Mouse (Mus musculus): Measurements from ENCODE around the gene Isl1. TPM values are rescaled to one million over a fixed set of nuclear protein-coding genes. Genes with fewer than 3 reads are reported as not detected.

Gene Isl1
- polyA plus RNA-seq (2015; fragmentation: Nextera tagmentation; extraction: Ambion mirVana) = 5.1 and 6.9 TPM in 2 replicates

DNA sequence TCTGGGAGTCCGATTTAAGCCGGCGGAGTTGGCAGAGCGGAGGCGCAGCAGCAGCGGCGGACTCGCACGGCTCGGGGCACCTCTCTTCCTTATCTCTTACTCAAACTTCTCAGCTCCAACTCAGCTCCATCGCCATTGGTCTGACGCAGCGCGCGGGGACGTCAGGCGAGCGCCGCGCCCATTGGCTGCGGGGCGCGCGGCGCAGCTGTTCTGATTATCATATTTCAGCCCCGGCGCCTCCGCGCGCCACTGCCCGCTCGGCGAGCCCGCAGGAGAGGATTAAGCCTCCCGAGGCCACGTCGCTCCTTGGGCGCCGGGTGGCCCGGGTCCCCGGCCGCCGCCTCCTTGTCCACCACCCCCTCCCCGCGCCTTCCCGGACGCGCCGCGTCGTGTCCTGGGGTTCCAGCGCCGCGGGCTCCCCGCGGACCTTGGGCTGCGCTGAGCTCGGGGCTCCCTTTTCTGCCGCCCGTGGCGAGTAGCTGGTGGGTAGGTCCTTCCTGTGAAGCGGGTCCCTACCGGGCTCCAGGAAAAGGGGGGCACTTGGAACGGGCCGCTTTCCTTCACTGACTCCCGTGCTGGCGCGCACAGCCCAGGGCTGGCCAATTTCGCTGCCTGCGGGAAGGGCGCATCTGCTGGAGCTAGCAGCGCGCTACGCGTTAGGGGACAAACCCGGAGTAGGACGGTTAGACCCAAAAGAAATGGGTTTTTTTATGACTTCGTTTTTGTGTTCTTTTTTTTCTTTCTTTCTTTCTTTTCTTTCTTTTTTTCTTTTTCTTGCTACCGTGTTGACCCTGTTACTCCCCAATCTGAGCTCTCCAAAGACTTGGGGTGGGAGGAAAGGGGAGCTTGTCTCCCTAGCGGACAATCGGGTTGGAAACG is at the start of gene Isl1:
Isl1 (minus strand) TSS at position 106 of the 879 bp plus-strand sequence.
- H3K4me1 ChIP-seq = peaks cover 10% of the 10 kb centered on the region; the same call in 1 of the 2 replicates
- peak within 1 kb of the TSS; percentile 67 for H3K9ac ChIP-seq
- WGBS = under 1% methylated on average over 82 of the region's 82 CpGs
- peak within 1 kb of the TSS; percentile 62 for H3K4me3 ChIP-seq
- H3K4me2 ChIP-seq (replicated peaks) = peak within 1 kb of the TSS; percentile 91
- H3K9me3 ChIP-seq = no peaks in the 10 kb centered on the region
- ATAC-seq (ENCODE audit: low FRiP score, low read depth) = peak; percentile 95
- H3K36me3 ChIP-seq = no peaks in the 10 kb centered on the region
- H3K27me3 ChIP-seq = peaks cover 90% of the 10 kb centered on the region
- no peak within 1 kb of the TSS for H3K27ac ChIP-seq

DNA sequence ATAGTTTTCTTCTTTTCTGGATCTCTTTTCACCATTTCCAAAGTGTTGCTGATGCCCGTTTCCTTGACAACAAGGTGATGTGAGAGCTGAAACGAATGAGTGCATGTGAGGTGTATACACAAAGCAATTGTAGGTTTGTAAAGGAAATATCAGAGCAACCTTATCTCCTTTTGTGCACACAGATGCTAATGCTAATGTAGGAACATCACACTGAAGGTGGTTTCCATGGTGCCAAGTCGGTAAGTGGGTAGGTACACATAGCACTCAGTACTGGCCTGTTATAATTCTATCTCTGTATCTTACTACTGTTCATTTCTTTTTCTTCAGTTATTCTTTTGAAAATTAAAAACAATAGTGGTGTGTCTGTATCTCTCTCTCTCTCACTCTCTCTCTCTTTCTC is 26.3 kb upstream of the Isl1 start:
- Histone ChIP-seq H3K4me2 (replicated peaks) (no peak overlapping the region), H3K27ac (no peak overlapping the region), H3K9ac (no peak overlapping the region), H3K27me3 (no peaks in the 10 kb centered on the region), H3K36me3 (no peaks in the 10 kb centered on the region), H3K9me3 (no peaks in the 10 kb centered on the region), H3K4me3 (no peak overlapping the region), H3K4me1 (no peaks in the 10 kb centered on the region)
- WGBS = 84% methylated on average over 3 of the region's 3 CpGs
- no peak for ATAC-seq (ENCODE audit: low FRiP score, low read depth)

DNA sequence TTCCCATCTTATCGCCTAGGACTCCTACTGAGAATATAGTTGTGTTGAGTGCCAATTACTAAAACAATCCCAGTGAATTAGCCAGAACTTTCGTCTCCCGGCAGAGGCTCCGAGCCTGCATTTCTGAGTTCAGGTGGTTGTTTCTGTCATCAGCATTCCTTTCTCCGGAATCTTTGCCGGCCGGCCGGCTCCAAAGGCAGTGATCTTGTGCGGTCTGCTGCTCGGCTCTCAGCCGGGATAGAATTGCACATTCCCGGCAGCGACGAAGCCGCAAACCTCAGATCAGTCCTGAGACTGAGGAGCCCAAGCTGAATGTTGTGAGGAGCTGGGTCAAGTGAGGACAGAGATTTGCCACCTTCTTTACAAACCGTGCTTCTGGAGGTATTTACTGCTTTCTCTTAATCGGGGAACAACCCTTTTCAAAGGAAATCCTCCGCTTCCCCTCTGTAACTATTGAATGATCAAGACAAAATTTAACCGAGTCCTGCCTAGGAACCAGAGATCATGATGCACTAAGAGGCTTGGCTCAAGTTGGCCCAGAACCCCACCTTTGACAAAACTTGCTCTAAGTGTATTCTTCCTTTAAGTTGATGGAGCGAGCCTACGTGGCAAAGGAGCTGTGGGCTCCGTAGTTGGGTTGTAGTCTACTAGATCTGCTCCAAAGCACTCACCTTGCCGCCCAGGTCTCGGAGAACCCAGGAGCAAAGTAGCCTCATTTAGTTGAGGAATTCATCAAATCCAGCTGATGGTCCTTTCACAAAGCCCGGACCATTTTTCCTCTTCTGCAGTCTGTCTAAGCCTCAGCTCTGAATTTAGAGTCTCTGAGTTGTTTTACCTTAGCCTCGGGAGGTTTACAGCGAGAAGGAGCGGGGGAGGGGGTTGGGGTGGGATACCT is 4.4 kb upstream of the Isl1 start:
- Histone ChIP-seq H3K4me3 (peak overlapping the region; percentile 18), H3K27me3 (peaks cover 72% of the 10 kb centered on the region), H3K9me3 (no peaks in the 10 kb centered on the region), H3K4me1 (peaks cover 7% of the 10 kb centered on the region; the same call in 1 of the 2 replicates), H3K4me2 (replicated peaks) (peak overlapping the region; percentile 48), H3K36me3 (no peaks in the 10 kb centered on the region), H3K27ac (no peak overlapping the region), H3K9ac (no peak overlapping the region)
- ATAC-seq (ENCODE audit: low FRiP score, low read depth) = no peak
- WGBS = 3% methylated on average over 28 of the region's 28 CpGs

DNA sequence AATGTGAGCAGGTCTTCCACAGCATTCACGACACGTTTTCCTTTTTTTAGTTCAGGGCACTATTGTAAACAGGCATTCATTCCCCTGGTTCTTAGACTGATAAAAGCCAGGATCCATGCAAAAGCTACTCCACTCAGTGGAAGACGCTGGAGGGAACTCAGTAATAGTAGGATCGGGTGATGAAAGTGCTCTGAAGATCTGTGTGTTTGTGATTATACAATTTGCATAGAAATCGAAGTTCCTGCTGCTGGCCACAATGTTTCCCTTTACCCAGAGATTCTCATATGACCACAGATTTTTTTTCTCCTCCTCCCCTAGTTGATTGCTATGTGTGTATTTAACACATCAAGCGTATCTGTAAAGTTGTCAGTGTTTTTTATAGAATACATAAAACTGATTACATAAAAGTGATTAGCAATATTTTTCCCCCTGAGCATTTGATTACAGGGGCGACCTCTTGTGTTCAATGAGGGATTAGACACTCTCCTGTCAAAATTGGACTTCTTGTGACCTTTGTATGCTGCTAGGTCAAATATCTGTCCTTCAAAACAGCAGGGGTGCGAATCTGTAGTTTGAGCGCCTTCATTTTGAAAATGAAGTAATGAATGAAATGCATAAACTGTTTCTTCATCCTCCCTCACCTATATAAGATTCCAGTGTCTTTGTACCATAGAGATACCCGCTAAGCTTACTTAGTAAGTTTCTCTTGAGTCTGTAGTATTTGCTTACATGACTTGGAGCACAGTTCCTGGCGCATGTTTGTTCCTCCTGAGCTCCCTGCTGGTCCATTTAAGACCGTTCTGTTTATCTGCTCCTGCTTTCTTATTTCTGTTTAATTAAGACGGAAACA is 2.6 kb upstream of the Isl1 start:
- Histone ChIP-seq H3K4me1 (peaks cover 7% of the 10 kb centered on the region; the same call in 1 of the 2 replicates), H3K9me3 (no peaks in the 10 kb centered on the region), H3K27ac (no peak overlapping the region), H3K36me3 (no peaks in the 10 kb centered on the region), H3K9ac (no peak overlapping the region), H3K4me3 (no peak overlapping the region), H3K4me2 (replicated peaks) (0 out of 2 replicates have a peak overlapping the region, but pooled peaks have one; percentile 7), H3K27me3 (peaks cover 82% of the 10 kb centered on the region)
- no peak for ATAC-seq (ENCODE audit: low FRiP score, low read depth)
- 9% methylated on average over 13 of the region's 13 CpGs for WGBS

DNA sequence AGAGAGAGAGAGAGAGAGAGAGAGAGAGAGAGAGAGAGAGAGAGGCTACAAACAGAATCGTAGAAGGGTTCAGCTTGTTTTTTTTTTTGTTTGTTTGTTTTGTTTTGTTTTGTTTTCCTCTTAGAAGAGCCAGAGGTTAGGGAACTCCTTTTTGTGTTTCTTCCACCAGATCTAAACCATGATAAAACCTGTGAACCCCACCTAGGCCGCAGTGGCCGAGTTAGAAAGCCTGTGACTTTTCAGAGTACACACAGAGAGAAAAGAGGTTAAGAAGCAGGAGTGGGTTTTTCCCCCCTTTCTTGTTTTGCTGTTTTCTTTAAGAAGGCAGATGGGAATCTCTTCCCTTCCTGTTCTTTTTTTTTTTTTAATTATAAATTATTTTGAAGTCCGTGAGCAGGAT is 1.5 kb upstream of the Isl1 start:
- Histone ChIP-seq H3K9me3 (no peaks in the 10 kb centered on the region), H3K9ac (no peak overlapping the region), H3K36me3 (no peaks in the 10 kb centered on the region), H3K27me3 (peaks cover 90% of the 10 kb centered on the region), H3K27ac (no peak overlapping the region), H3K4me2 (replicated peaks) (peak overlapping the region; percentile 91; the same call in 1 of the 2 replicates), H3K4me3 (0 out of 2 replicates have a peak overlapping the region, but pooled peaks have one; percentile 62), H3K4me1 (peaks cover 7% of the 10 kb centered on the region; the same call in 1 of the 2 replicates)
- 13% methylated on average over 4 of the region's 4 CpGs for WGBS
- no peak for ATAC-seq (ENCODE audit: low FRiP score, low read depth)

DNA sequence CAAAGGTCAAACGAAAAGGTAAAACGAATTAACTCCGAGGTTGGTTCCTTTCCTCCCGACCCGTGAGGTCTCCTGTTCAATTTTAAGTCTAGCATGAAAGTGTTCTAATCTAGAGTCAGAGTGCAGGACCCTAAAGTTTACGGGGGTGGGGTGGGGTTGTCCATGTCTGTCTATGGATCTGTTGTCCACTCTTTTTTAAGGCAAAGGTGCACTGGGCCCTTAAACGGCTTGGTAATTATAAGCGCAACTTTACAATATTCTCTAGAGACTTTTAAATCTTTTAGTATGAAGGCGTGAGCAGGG is 925 bp upstream of the Isl1 start:
- Histone ChIP-seq H3K9me3 (no peaks in the 10 kb centered on the region), H3K27ac (no peak overlapping the region), H3K27me3 (peaks cover 90% of the 10 kb centered on the region), H3K9ac (no peak overlapping the region), H3K4me2 (replicated peaks) (peak overlapping the region; percentile 91), H3K36me3 (no peaks in the 10 kb centered on the region), H3K4me3 (peak overlapping the region; percentile 62), H3K4me1 (peaks cover 7% of the 10 kb centered on the region; the same call in 1 of the 2 replicates)
- under 1% methylated on average over 9 of the region's 9 CpGs for WGBS
- ATAC-seq (ENCODE audit: low FRiP score, low read depth) = no peak

DNA sequence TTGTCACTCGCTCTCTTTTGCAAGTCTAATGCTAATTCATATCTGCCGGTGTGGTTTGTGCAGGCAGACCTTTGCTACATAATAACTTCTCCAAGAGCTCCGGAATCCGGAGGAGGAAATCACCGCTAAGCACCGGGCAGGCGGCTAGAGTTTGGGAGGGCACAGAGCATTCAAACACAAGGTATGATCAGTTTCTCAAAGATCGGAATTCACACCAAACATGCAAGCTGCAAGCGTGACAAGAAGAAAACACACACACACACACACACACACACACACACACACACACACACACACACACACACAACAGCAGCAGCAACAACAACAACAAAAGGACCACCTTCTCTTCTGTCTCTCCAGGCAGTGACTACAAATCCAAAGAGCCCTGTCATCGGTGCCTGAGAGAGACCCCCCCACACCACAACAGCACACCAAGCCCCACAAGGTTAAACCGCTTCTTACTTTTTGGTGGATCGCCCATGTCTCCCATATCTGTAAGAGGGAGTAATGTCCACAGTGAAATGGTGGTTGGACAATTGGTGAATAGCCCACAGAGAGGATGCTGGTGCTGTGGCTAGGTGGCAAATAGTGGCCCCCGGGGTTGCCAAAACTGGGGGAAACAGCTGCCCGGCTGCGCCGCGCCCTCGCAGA is 431 bp downstream of the Isl1 start:
- H3K4me3 ChIP-seq = peak overlapping the region; percentile 62
- H3K4me2 ChIP-seq (replicated peaks) = peak overlapping the region; percentile 91
- no peaks in the 10 kb centered on the region for H3K9me3 ChIP-seq
- peaks cover 90% of the 10 kb centered on the region for H3K27me3 ChIP-seq
- WGBS = under 1% methylated on average over 17 of the region's 18 CpGs
- no peak overlapping the region for H3K27ac ChIP-seq
- H3K36me3 ChIP-seq = no peaks in the 10 kb centered on the region
- H3K4me1 ChIP-seq = peaks cover 12% of the 10 kb centered on the region; the same call in 1 of the 2 replicates
- ATAC-seq (ENCODE audit: low FRiP score, low read depth) = peak; percentile 16
- H3K9ac ChIP-seq = peak overlapping the region; percentile 48; the same call in 1 of the 2 replicates

DNA sequence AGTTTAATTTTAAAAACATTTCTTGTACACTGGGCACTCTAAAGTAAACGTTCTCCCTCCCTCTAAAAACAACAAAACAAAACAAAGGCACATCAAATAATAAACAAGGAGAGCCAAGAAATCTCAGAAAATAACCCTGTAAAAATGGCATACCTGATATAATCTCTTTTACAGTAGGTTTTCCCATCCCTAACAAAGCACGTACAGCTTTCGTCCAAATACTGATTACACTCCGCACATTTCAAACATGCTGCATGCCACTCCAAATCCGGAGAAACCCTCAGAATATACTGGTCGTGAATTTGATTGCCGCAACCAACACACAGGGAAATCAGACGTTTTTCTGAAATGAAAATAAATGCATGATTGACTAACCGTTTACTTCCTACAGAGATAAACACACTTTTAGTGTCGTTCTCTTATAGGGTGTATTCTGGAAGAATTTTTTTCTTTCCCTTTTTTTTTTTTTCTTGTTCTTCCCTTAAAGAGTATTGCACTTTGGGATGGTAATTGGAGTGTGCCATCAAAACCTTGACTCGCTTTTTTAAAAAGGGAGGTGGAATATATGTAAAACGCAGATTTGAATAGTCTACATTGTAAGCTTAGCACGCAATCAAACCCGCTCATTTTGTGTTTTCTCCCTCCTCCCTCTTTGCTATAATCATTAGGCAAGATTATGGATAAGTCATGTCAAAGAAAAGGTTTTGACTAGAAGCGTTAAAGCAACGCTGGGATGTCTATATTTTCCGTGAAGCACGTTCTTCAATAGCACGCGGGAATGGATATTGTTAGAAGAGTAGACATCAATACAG is 1.2 kb downstream of the Isl1 start:
- Histone ChIP-seq H3K4me1 (peaks cover 12% of the 10 kb centered on the region; the same call in 1 of the 2 replicates), H3K27ac (no peak overlapping the region)
- WGBS = 1% methylated on average over 20 of the region's 20 CpGs

DNA sequence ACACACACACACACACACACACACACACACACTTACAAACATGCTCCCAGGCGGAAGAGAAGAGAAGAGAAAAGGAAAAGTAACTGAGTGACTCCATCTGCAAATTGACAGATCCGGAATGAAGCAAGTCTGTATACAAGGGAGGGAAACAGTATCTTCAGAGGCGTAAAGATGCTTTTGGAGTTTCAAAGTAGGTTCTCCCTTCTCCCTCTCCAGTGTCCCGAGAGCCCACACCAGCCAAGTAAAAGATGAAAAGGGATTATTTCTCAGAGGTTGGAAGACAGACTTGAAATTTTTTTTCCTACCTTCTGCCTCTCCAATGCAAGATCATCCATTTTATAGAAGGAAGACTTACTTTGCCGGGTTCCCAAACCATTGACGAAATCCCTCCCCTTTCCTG is 2.9 kb downstream of the Isl1 start:
- Histone ChIP-seq H3K4me3 (no peak overlapping the region), H3K36me3 (no peaks in the 10 kb centered on the region), H3K9me3 (no peaks in the 10 kb centered on the region), H3K27ac (no peak overlapping the region), H3K27me3 (peaks cover 93% of the 10 kb centered on the region), H3K9ac (no peak overlapping the region), H3K4me1 (peaks cover 17% of the 10 kb centered on the region; the same call in 1 of the 2 replicates), H3K4me2 (replicated peaks) (no peak overlapping the region)
- ATAC-seq (ENCODE audit: low FRiP score, low read depth) = no peak
- 11% methylated on average over 6 of the region's 6 CpGs for WGBS

More for the DNA sequence above, 1.2 kb downstream of the Isl1 start:
- Histone ChIP-seq H3K4me3 (peak overlapping the region; percentile 62), H3K4me2 (replicated peaks) (peak overlapping the region; percentile 91), H3K9ac (no peak overlapping the region), H3K36me3 (no peaks in the 10 kb centered on the region), H3K27me3 (peaks cover 90% of the 10 kb centered on the region), H3K9me3 (no peaks in the 10 kb centered on the region)
- ATAC-seq (ENCODE audit: low FRiP score, low read depth) = no peak

DNA sequence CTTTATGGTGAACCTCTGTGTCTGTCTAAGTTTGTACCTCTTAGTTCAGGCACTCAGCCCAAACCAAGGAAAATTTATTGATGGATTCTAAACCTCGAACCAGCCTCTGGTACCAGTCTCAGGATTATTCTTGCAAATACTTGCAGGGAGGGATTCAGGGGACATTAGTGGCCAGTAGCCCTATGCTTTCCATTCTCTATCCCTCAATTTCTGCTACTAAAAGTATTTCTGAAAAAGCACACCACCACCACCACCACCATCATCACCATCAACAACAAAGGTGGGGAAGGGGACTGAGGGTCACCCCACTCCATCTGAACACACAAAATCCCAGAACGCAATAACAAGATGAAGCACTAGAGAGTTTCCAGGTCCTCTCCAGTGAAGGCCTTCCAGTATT is 3.8 kb downstream of the Isl1 start:
- Histone ChIP-seq H3K4me3 (no peak overlapping the region), H3K4me2 (replicated peaks) (no peak overlapping the region), H3K9ac (no peak overlapping the region), H3K36me3 (no peaks in the 10 kb centered on the region), H3K4me1 (peaks cover 17% of the 10 kb centered on the region; the same call in 1 of the 2 replicates), H3K27ac (no peak overlapping the region), H3K27me3 (peaks cover 94% of the 10 kb centered on the region), H3K9me3 (no peaks in the 10 kb centered on the region)
- no peak for ATAC-seq (ENCODE audit: low FRiP score, low read depth)
- 18% methylated on average over 2 of the region's 2 CpGs for WGBS

All from limb, embryonic 13.5 days (tissue).